Mouse (Mus musculus): Measurements from ENCODE around the gene Nek11.

DNA sequence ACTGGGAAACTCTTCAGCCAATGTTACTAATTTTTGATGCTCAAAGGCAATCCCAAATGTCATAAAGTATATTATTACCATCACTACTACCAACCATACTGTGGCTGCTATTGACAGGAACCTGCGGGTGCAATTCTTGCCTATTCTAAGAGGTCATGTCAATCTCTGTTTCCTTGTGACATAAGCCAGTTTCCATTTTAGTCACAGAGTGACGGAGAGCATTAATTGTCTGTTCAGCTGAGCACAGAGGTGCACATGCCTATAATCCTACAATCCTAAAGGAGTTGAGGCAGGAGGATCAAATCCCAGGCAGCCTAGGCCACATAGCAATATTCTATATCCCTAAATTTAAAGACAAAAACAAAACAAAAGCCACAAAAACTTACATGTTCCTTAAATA, 33.1 kb downstream of the Nek11 start:
- no peak for TF ChIP-seq POLR2A (IDR thresholded peaks at IDR 0.05; ENCODE audit: extremely low read depth, insufficient read depth, low read length)
- no peak for TF ChIP-seq CTCF (IDR thresholded peaks at IDR 0.05; ENCODE audit: low read depth, low read length)
